Mouse (Mus musculus): ENCODE data around the gene Zcchc24.

- peak; percentile 98 for TF ChIP-seq CTCF (conservative IDR thresholded peaks at IDR 0.05; ENCODE audit: low read length)
- no peak for TF ChIP-seq POU5F1 (IDR thresholded peaks at IDR 0.05; ENCODE audit: borderline replicate concordance, low read length)
Measured at GRCm38 (mm10) chr14:25800166-25800960, 31.5 kb upstream of the Zcchc24 start.

Data from E14TG2a.4 (cell line).